Mouse (Mus musculus) thymus, adult 2 months (tissue): ENCODE results near the gene Cdc42ep3. TPM values are rescaled to one million over a fixed set of nuclear protein-coding genes. Genes with fewer than 3 reads are reported as not detected.

Source experiments
- DNase-seq: peaks from one replicate; pipeline ENCODE4 v3.0.0; 2021
- H3K27ac ChIP-seq: fragments of 200-500 bp; 2 replicates; pipeline ENCODE4 v1.5.1; 2012; ENCODE audit warnings: low read length, control low read depth; ENCODE audit not compliant: control insufficient read depth, insufficient read depth
- H3K27me3 ChIP-seq: fragments of 200-500 bp; 2 replicates; pipeline ENCODE4 v1.6.1; 2012; ENCODE audit warnings: mild to moderate bottlenecking, low read length, moderate library complexity, mixed read lengths; ENCODE audit not compliant: control insufficient read depth, insufficient read depth
- H3K36me3 ChIP-seq: fragments of 200-500 bp; 2 replicates; pipeline ENCODE4 v1.6.1; 2012; ENCODE audit warnings: mild to moderate bottlenecking, low read length, moderate library complexity; ENCODE audit not compliant: control insufficient read depth, insufficient read depth
- H3K4me1 ChIP-seq: fragments of 200-500 bp; replicated peaks from 2 replicates; pipeline ENCODE4 v1.6.1; 2012; ENCODE audit warnings: low read length; ENCODE audit not compliant: control insufficient read depth, insufficient read depth
- H3K4me3 ChIP-seq: fragments of 200-500 bp; 2 replicates; pipeline ENCODE4 v1.5.1; 2012; ENCODE audit warnings: mild to moderate bottlenecking, low read length, control low read depth, moderate library complexity; ENCODE audit not compliant: control insufficient read depth, insufficient read depth
- CTCF ChIP-seq: fragments of 200-500 bp; IDR thresholded peaks from 2 replicates; pipeline ENCODE4 v1.5.1; 2012; ENCODE audit warnings: mild to moderate bottlenecking, control low read depth, low read length, moderate library complexity, borderline replicate concordance; ENCODE audit not compliant: control insufficient read depth, poor library complexity, insufficient read depth; ENCODE audit errors: extremely low read depth
- POLR2A ChIP-seq: fragments of 200-500 bp; IDR thresholded peaks from 2 replicates; pipeline ENCODE4 v1.6.1; 2012; ENCODE audit warnings: mild to moderate bottlenecking, low read length, control low read depth, moderate library complexity; ENCODE audit not compliant: control insufficient read depth, poor library complexity, insufficient read depth; ENCODE audit errors: extremely low read depth
- WGBS: fragments of 180-500 bp; shearing (Covaris S2); methylation state at CpG from one replicate; pipeline ENCODE4 v1.1.7; 2018; 5-methylcytosine and 5-hydroxymethylcytosine counted together
- polyA plus RNA-seq: library from polyadenylated mRNA; depleted of rRNA; stranded (reverse); fragments of >200 nt; gene quantifications from 2 replicates; pipeline ENCODE4 v1.2.3, GENCODE M21; 2012

Cdc42ep3 gene
- polyA plus RNA-seq, 1 experiment, result 16.6 TPM

DNA sequence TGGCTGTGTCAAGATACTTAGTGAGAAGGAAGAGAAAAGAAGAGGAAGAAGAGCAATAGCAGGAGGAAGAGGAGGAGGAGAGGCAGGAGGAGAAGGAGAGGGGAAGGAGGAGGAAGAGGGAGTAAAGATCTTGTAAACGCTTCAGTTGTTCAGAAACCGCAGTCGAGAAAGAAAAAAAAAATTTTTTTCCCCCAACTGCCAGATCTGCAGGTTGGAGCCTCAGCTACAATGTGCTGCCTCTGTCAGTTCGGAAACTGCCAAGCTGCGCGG is 782 bp downstream of the Cdc42ep3 start:
- Histone ChIP-seq H3K27ac (peak overlapping the region; percentile 48), H3K27me3 (no peaks in the 10 kb centered on the region), H3K36me3 (no peaks in the 10 kb centered on the region), H3K4me3 (peak overlapping the region; percentile 93), H3K4me1 (peaks cover 18% of the 10 kb centered on the region)
- TF ChIP-seq POLR2A, result no peak
- TF ChIP-seq CTCF, result no peak
- WGBS, result 0% methylated on average over 6 of the region's 6 CpGs
- no peak for DNase-seq

DNA sequence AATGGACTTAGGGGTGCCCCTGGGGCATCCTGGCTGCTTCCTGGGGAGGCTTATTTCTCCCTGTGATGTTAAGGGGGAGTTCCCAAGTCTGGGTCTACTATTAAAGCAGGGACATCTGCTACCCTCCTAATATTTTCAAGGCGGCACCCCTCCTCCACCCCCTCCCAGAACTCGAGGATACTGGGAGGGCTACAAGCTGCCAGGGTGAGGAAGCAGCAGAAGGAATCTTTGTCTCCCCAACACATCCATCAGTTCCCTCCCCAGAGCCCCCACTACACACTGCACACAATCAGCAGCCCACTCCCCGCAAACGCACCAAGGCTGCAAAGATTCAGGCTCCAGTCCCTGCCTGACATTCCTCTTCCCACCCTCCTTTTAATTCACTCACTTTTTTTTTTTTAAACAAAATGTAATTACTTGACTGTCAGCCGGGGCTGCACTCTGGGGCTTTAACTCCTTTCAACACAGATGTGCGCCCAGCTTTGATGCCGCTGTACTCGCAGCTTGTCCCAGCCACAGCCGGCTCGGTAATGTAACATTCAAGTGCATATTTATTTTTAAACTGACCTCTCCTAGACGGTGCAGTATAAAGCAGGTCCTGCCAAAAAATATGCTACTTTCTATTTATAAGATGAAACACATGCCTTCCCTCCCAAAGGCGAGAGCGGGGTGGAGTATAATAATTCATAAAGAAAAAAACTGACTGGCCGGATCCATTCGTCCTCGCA is 1.3 kb downstream of the Cdc42ep3 start:
- peak; percentile 13 for DNase-seq
- Histone ChIP-seq H3K4me3 (peak overlapping the region; percentile 93), H3K36me3 (no peaks in the 10 kb centered on the region), H3K27ac (no peak overlapping the region), H3K4me1 (peaks cover 21% of the 10 kb centered on the region), H3K27me3 (no peaks in the 10 kb centered on the region)
- 11% methylated on average over 16 of the region's 16 CpGs for WGBS
- no peak for TF ChIP-seq CTCF
- TF ChIP-seq POLR2A, result no peak

DNA sequence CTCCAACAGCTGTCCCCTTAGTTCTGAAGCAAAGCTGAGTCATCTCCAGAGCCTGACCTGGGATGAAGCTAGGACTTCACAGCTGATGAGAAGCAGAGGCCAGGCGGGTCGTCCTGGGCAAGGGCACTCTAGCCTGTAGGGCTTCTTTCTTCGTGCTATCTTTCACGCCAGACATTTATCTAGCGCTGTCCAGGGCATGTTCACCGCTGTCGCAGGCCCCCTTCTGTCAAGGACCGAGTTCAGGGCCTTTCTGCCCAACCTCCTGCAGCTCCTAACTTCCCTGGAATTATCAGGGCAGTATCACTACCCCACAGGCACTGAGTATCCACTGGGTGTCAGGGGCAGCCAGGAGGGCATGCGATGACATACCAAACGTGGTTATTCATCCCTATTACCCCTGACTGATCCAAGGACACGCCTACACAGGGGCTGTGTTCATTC is 4.1 kb downstream of the Cdc42ep3 start:
- WGBS, result 93% methylated on average over 11 of the region's 11 CpGs
- Histone ChIP-seq H3K4me1 (peaks cover 24% of the 10 kb centered on the region), H3K36me3 (no peaks in the 10 kb centered on the region), H3K4me3 (no peak overlapping the region), H3K27me3 (no peaks in the 10 kb centered on the region), H3K27ac (no peak overlapping the region)
- DNase-seq, result no peak
- TF ChIP-seq POLR2A, result no peak
- TF ChIP-seq CTCF, result no peak

DNA sequence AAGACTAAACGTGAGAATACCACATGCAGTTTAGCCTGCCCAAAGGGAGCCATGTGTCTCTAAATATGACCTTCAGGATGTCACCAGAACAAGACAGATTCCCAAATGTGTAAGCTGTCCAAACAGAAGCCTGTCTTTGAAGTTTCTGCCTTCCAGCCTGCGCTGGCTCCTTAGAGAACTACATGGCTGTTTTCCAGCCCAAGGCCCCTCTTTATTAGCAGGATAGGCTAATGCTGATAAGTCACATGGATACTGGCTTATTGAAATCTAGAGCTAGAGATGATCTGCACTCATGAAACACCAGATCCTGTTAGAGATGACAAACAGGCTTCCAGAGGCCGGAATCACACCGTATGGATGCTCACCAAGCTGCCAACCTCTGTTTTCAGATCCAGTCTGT is 5.5 kb downstream of the Cdc42ep3 start:
- Histone ChIP-seq H3K4me1 (peaks cover 24% of the 10 kb centered on the region), H3K4me3 (no peak overlapping the region), H3K27ac (no peak overlapping the region), H3K36me3 (no peaks in the 10 kb centered on the region), H3K27me3 (no peaks in the 10 kb centered on the region)
- 86% methylated on average over 4 of the region's 4 CpGs for WGBS
- no peak for DNase-seq
- TF ChIP-seq CTCF (no peak), POLR2A (no peak)

DNA sequence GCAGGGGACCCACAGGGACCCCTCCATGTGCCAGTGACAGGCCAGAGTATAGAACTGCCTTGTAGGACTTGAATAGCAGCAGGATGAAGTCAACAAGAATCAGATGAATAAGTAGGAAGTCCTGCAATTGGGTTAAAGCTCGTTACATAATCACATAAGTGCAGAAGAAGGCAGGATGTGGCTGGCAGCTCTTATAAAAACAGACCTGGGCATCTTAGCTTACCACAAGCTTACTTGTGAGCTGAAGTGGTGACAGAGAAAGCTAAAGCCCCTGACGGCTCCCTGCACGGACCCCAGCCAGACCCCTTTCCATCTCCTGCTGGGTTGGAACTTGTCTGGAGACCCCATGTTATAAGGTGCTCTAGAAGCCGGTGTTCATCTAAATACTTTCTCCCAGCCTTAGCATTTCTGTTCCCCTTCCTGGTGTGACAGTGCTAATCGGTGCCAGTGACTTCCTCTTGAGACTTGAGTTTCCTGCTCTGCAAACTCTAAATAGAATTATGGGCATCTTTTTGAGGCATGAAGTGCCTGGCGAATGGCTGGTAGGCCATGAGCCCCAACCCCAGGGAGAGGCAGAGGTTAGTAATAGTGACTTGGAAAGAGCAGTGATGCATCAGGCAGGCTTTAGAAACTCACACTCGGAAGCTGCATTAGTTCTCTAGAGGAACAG is 6.8 kb downstream of the Cdc42ep3 start:
- Histone ChIP-seq H3K27ac (peak overlapping the region; percentile 66; the same call in 1 of the 2 replicates), H3K4me1 (peaks cover 18% of the 10 kb centered on the region), H3K36me3 (no peaks in the 10 kb centered on the region), H3K4me3 (no peak overlapping the region), H3K27me3 (no peaks in the 10 kb centered on the region)
- 13% methylated on average over 7 of the region's 7 CpGs for WGBS
- DNase-seq, result no peak
- no peak for TF ChIP-seq POLR2A
- TF ChIP-seq CTCF, result no peak

- Histone ChIP-seq H3K27me3 (no peaks in the 10 kb centered on the region), H3K36me3 (no peaks in the 10 kb centered on the region), H3K27ac (no peak overlapping the region), H3K4me1 (peaks cover 14% of the 10 kb centered on the region), H3K4me3 (no peak overlapping the region)
- no peak for DNase-seq
- TF ChIP-seq CTCF (no peak), POLR2A (no peak)
- 70% methylated on average over 4 of the region's 4 CpGs for WGBS
These were observed 7.6 kb downstream of the Cdc42ep3 start for GRCm38 (mm10) chr17:79347291-79347690.
